Mouse (Mus musculus) testis, adult 2 months (tissue): Measurements from ENCODE around the gene Pigk.

Source experiments
- CTCF ChIP-seq: fragments of 200-500 bp; IDR thresholded peaks from 2 replicates; pipeline ENCODE4 v1.5.1; 2012; ENCODE audit warnings: low read depth, mild to moderate bottlenecking, inconsistent platforms, low read length, moderate library complexity; ENCODE audit not compliant: control insufficient read depth, insufficient read depth, insufficient replicate concordance
- POLR2A ChIP-seq: fragments of 200-500 bp; IDR thresholded peaks from 2 replicates; pipeline ENCODE4 v1.6.1; 2012; ENCODE audit warnings: low read depth, mild to moderate bottlenecking, inconsistent platforms, low read length, moderate library complexity; ENCODE audit not compliant: control insufficient read depth

DNA sequence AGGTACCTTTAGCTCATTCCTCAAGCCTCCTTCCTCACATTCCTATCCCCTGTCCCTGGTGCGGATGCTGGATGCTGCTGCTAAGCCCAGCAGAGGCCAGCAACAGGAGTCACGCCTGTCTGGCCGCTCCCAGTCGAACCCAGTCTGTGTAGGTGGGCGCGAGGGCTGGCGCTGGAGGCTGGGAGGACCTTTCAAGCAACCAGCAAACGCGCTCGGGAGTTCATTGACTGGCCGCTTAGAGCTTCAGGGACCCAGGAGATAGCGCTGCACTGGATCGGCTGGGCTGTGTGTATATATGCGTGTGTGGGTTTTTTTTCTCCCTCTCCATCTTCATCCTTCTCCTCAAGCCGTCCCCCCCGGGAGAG, 46.9 kb upstream of the Pigk start:
- TF ChIP-seq CTCF: no peak
- TF ChIP-seq POLR2A: no peak
